In genomic region chr16:36474849-36475248, GRCm38 (mm10) we compare ENCODE assay signal across 35 mouse cellular contexts. TPM values are rescaled to one million over a fixed set of nuclear protein-coding genes. Genes with fewer than 3 reads are reported as not detected.
"Had no signal": no experiment of that assay in that cellular context is flagged by ENCODE, and none has a peak within 500 bp of the region (broad histone marks: within the 10 kb centered on the region; RNA-seq: fewer than 3 reads in every experiment).

No protein-coding gene starts in this region.

- H3K4me1 ChIP-seq: embryonic facial prominence, embryonic 10.5 days; embryonic facial prominence, embryonic 12.5 days; embryonic facial prominence, embryonic 13.5 days; embryonic facial prominence, embryonic 15.5 days; forebrain, embryonic 13.5 days; forebrain, embryonic 15.5 days had no signal

- H3K4me3 ChIP-seq: embryonic facial prominence, embryonic 10.5 days; embryonic facial prominence, embryonic 12.5 days; embryonic facial prominence, embryonic 13.5 days; embryonic facial prominence, embryonic 15.5 days; erythroblast, embryonic 14.5 days; forebrain, embryonic 10.5 days; forebrain, embryonic 12.5 days; forebrain, embryonic 13.5 days; forebrain, embryonic 15.5 days; gastrocnemius, adult 2 months; heart, adult 2 months had no signal

- H3K9me3 ChIP-seq: embryonic facial prominence, embryonic 10.5 days; embryonic facial prominence, embryonic 12.5 days; embryonic facial prominence, embryonic 13.5 days; embryonic facial prominence, embryonic 15.5 days; forebrain, embryonic 10.5 days; forebrain, embryonic 12.5 days; forebrain, embryonic 13.5 days; forebrain, embryonic 15.5 days had no signal

- H3K27ac ChIP-seq: embryonic facial prominence, embryonic 10.5 days; embryonic facial prominence, embryonic 12.5 days; embryonic facial prominence, embryonic 13.5 days; embryonic facial prominence, embryonic 15.5 days; forebrain, embryonic 10.5 days; forebrain, embryonic 12.5 days; forebrain, embryonic 13.5 days; forebrain, embryonic 15.5 days; gastrocnemius, adult 2 months; heart, adult 2 months had no signal

- H3K36me3 ChIP-seq: embryonic facial prominence, embryonic 10.5 days; embryonic facial prominence, embryonic 12.5 days; embryonic facial prominence, embryonic 13.5 days; embryonic facial prominence, embryonic 15.5 days; forebrain, embryonic 10.5 days; forebrain, embryonic 12.5 days; forebrain, embryonic 15.5 days had no signal

- ATAC-seq: forebrain, embryonic 13.5 days; forebrain, embryonic 14.5 days; forebrain, embryonic 15.5 days; forebrain, embryonic 16.5 days; forebrain, postnatal 0 days had no signal

- DNase-seq: cerebellum, adult 8-10 months; cerebellum, adult 9-10 months; cerebellum, adult 9-11 months; cerebellum, postnatal 10 days; cerebellum, postnatal 14 days; cerebellum, postnatal 25 days; cerebellum, postnatal 36 days; embryo, embryonic 11 days; forebrain, postnatal 0 days; gastrocnemius, adult 2 months; gastrocnemius, postnatal 10 days; gastrocnemius, postnatal 14 days; gastrocnemius, postnatal 25 days; gastrocnemius, postnatal 36 days; heart, adult 11 months; heart, adult 18-20 months; heart, adult 2 months had no signal

- H3K27me3 ChIP-seq: embryonic facial prominence, embryonic 12.5 days; embryonic facial prominence, embryonic 13.5 days; embryonic facial prominence, embryonic 15.5 days; forebrain, embryonic 12.5 days; forebrain, embryonic 13.5 days; forebrain, embryonic 15.5 days had no signal

- H3K9ac ChIP-seq: embryonic facial prominence, embryonic 12.5 days; embryonic facial prominence, embryonic 13.5 days; embryonic facial prominence, embryonic 15.5 days; forebrain, embryonic 12.5 days; forebrain, embryonic 13.5 days; forebrain, embryonic 15.5 days; forebrain, postnatal 0 days had no signal

- H3K4me2 ChIP-seq: embryonic facial prominence, embryonic 12.5 days; embryonic facial prominence, embryonic 13.5 days; embryonic facial prominence, embryonic 15.5 days; forebrain, embryonic 12.5 days; forebrain, embryonic 13.5 days; forebrain, embryonic 15.5 days had no signal

RNA-seq across cellular contexts. Expression of gene Stfa3, which starts 19.7 kb away (rescaled TPM):
- total RNA-seq: common myeloid progenitor, adult 5-6 weeks; forebrain, postnatal 0 days; gastrocnemius, adult 18-20 months; gastrocnemius, adult 2 months; gastrocnemius, adult 8-10 months; gastrocnemius, postnatal 14 days; gastrocnemius, postnatal 25 days; gastrocnemius, postnatal 36 days; heart, adult 18-20 months; heart, adult 2 months had no signal
- polyA plus RNA-seq: cortical plate, adult 2 months; embryonic facial prominence, embryonic 10.5 days; erythroblast, embryonic 14.5 days; forebrain, embryonic 10.5 days; forebrain, embryonic 11.5 days; forebrain, embryonic 12.5 days; forebrain, embryonic 13.5 days; forebrain, embryonic 14.5 days; forebrain, embryonic 15.5 days; forebrain, embryonic 16.5 days; forebrain, postnatal 0 days; frontal cortex, adult 2 months; gonadal fat pad, adult 2 months; heart, adult 2 months had no signal
